Mouse (Mus musculus) liver, embryonic 16.5 days (tissue): ENCODE results near the gene Zbed4. TPM values are rescaled to one million over a fixed set of nuclear protein-coding genes. Genes with fewer than 3 reads are reported as not detected.

Source experiments
- ATAC-seq: fragments of 200-750 bp; cut with Nextera tagmentation; 2 replicates; pipeline ENCODE4 v1.8.0; 2017; ENCODE audit warnings: low read depth, mild to moderate bottlenecking, moderate number of reproducible peaks, moderate library complexity
- H3K27ac ChIP-seq: fragments of 300-500 bp; sonication (generic); 2 replicates; pipeline ENCODE4 v1.5.1; 2014; ENCODE audit warnings: mild to moderate bottlenecking, low read length
- H3K27me3 ChIP-seq: fragments of 300-500 bp; sonication (generic); 2 replicates; pipeline ENCODE4 v1.6.1; 2014; ENCODE audit warnings: low read depth, low read length, mixed read lengths; ENCODE audit not compliant: control insufficient read depth, insufficient read depth
- H3K36me3 ChIP-seq: fragments of 300-500 bp; sonication (generic); 2 replicates; pipeline ENCODE4 v1.6.1; 2014; ENCODE audit warnings: mild to moderate bottlenecking; ENCODE audit not compliant: control insufficient read depth, insufficient read depth
- H3K4me1 ChIP-seq: fragments of 300-500 bp; sonication (generic); 2 replicates; pipeline ENCODE4 v1.6.1; 2014; ENCODE audit warnings: low read depth, low read length, mixed read lengths; ENCODE audit not compliant: control insufficient read depth
- H3K4me2 ChIP-seq: fragments of 300-500 bp; sonication (generic); 2 replicates; pipeline ENCODE4 v1.6.1; 2014; ENCODE audit warnings: low read depth, low read length, mixed read lengths
- H3K4me3 ChIP-seq: fragments of 300-500 bp; sonication (generic); 2 replicates; pipeline ENCODE4 v1.5.1; 2014; ENCODE audit warnings: low read depth, mild to moderate bottlenecking, low read length
- H3K9ac ChIP-seq: fragments of 300-500 bp; sonication (generic); 2 replicates; pipeline ENCODE4 v1.6.1; 2014; ENCODE audit warnings: low read depth, low read length
- H3K9me3 ChIP-seq: fragments of 300-500 bp; sonication (generic); replicated peaks from 2 replicates; pipeline ENCODE4 v1.6.1; 2016; ENCODE audit warnings: low read length; ENCODE audit not compliant: control insufficient read depth
- WGBS: fragments of 180-500 bp; shearing (Covaris S2); extraction: QIAGEN DNeasy Blood & Tissue Kit; methylation state at CpG from one replicate; pipeline ENCODE4 v1.1.7; 2014; ENCODE audit not compliant: insufficient replicate concordance; 5-methylcytosine and 5-hydroxymethylcytosine counted together
- polyA plus RNA-seq: library from polyadenylated mRNA; unstranded; fragments of >200 nt; fragmentation: Nextera tagmentation; extraction: Ambion mirVana; gene quantifications from 2 replicates; pipeline ENCODE4 v1.2.1, GENCODE M21; 2015

The Zbed4 gene
- polyA plus RNA-seq, 1 experiment from 2014 or later, result 10.0 TPM

GRCm38 (mm10) chr15:88822513-88822912 lies 71.1 kb downstream of the Zbed4 start:
- H3K36me3 ChIP-seq, result peaks cover 9% of the 10 kb centered on the region
- H3K27me3 ChIP-seq, result no peaks in the 10 kb centered on the region
- H3K9ac ChIP-seq, result no peak overlapping the region
- H3K4me1 ChIP-seq, result peaks cover 16% of the 10 kb centered on the region
- 86% methylated on average over 7 of the region's 7 CpGs for WGBS
- H3K4me3 ChIP-seq, result no peak overlapping the region
- no peak overlapping the region for H3K27ac ChIP-seq
- no peaks in the 10 kb centered on the region for H3K9me3 ChIP-seq
- ATAC-seq, result no peak
- H3K4me2 ChIP-seq, result no peak overlapping the region

DNA sequence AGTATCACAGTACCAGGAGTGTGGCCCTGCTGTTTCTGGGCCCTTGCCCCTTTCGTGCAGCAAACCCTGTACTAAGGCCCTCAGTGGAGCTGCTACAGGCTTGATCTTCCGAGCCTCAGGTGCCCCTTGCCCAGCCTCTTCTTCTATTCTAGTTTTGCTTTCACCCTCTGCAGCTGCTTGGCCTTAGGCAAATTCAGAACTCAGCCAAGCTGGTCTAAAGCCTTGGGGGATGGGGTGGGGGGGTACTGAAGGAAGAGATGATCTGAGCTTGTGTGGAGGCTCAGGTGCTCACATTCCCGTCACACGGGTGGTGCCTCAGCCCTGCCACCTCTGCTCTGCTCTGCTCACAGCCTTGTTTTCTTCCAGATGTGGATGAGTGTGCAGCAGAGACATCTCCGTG lies 71.9 kb downstream of the Zbed4 start:
- Histone ChIP-seq H3K9ac (no peak overlapping the region), H3K9me3 (no peaks in the 10 kb centered on the region), H3K4me3 (no peak overlapping the region), H3K27ac (no peak overlapping the region), H3K4me2 (no peak overlapping the region), H3K36me3 (peaks cover 9% of the 10 kb centered on the region), H3K27me3 (no peaks in the 10 kb centered on the region), H3K4me1 (peaks cover 16% of the 10 kb centered on the region)
- no peak for ATAC-seq
- 64% methylated on average over 5 of the region's 5 CpGs for WGBS

GRCm38 (mm10) chr15:88827466-88827865 lies 76.0 kb downstream of the Zbed4 start:
- H3K9ac ChIP-seq, result no peak overlapping the region
- no peak overlapping the region for H3K27ac ChIP-seq
- no peak overlapping the region for H3K4me2 ChIP-seq
- no peak for ATAC-seq
- H3K4me3 ChIP-seq, result no peak overlapping the region
- no peaks in the 10 kb centered on the region for H3K27me3 ChIP-seq
- peaks cover 9% of the 10 kb centered on the region for H3K36me3 ChIP-seq
- 77% methylated on average over 6 of the region's 6 CpGs for WGBS
- no peaks in the 10 kb centered on the region for H3K9me3 ChIP-seq
- peaks cover 3% of the 10 kb centered on the region for H3K4me1 ChIP-seq

GRCm38 (mm10) chr15:88827991-88828799 lies 76.7 kb downstream of the Zbed4 start:
- ATAC-seq, result peak; percentile 30; the same call in 1 of the 2 replicates
- Histone ChIP-seq H3K27me3 (no peaks in the 10 kb centered on the region), H3K27ac (no peak overlapping the region), H3K36me3 (peaks cover 9% of the 10 kb centered on the region), H3K9ac (no peak overlapping the region), H3K9me3 (no peaks in the 10 kb centered on the region), H3K4me2 (no peak overlapping the region), H3K4me3 (no peak overlapping the region), H3K4me1 (peaks cover 3% of the 10 kb centered on the region)
- 27% methylated on average over 9 of the region's 9 CpGs for WGBS

DNA sequence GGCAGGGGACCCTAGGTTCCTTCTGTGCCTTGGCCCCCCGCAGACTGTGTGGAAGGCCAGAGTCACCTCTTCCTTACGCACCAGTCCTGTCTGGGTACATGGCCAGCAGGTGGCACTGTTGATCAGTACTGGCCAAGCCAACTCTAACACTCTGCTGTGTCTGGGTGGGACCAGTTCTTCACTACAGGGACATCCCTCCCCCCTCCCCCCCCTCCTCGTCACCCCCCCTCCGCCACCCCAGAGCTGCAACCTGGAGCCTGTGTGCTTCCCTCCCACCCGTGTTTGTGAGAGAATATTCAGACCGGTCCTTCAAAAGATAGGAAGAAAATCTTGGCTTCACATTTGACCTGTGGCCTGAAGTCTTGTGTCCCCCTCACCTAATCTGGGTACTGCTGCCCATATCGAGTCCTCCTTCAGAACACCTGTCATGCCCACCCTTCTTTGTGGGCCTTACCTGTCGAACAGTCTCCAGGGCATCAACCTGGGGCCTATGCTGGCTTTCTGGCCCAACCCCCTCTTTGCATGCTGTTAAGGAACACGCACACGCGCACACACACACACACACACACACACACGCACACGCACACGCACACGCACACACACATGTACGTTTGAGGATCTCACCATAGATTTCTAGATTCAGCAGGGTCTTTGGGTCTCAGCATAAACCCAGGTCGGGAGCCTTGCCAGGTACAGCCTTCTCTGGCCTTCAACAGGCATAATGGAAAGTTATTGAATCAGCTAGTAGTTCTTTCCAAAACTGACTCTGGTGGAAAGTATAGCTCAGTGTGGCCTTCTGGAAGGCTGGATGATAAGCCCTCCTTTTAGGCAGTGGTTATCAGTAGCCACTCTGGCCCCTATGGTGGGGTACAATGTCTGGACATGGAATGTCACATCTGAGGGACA lies 77.6 kb downstream of the Zbed4 start:
- peaks cover 3% of the 10 kb centered on the region for H3K36me3 ChIP-seq
- WGBS, result 48% methylated on average over 17 of the region's 17 CpGs
- H3K4me2 ChIP-seq, result no peak overlapping the region
- no peak overlapping the region for H3K27ac ChIP-seq
- no peaks in the 10 kb centered on the region for H3K9me3 ChIP-seq
- no peaks in the 10 kb centered on the region for H3K27me3 ChIP-seq
- H3K4me1 ChIP-seq, result peaks cover 3% of the 10 kb centered on the region
- H3K9ac ChIP-seq, result no peak overlapping the region
- H3K4me3 ChIP-seq, result no peak overlapping the region
- peak; percentile 72 for ATAC-seq

- Histone ChIP-seq H3K27me3 (no peaks in the 10 kb centered on the region), H3K4me1 (peaks cover 3% of the 10 kb centered on the region), H3K9me3 (no peaks in the 10 kb centered on the region), H3K27ac (no peak overlapping the region), H3K36me3 (no peaks in the 10 kb centered on the region), H3K4me3 (no peak overlapping the region), H3K9ac (no peak overlapping the region), H3K4me2 (no peak overlapping the region)
- WGBS, result 58% methylated on average over 6 of the region's 6 CpGs
- ATAC-seq, result no peak
Observed at GRCm38 (mm10) chr15:88829791-88830440, 78.5 kb downstream of the Zbed4 start.

GRCm38 (mm10) chr15:88830696-88831095 lies 79.2 kb downstream of the Zbed4 start:
- H3K9me3 ChIP-seq, result no peaks in the 10 kb centered on the region
- no peak overlapping the region for H3K4me3 ChIP-seq
- H3K27me3 ChIP-seq, result no peaks in the 10 kb centered on the region
- peaks cover 3% of the 10 kb centered on the region for H3K4me1 ChIP-seq
- WGBS, result 61% methylated on average over 5 of the region's 5 CpGs
- H3K9ac ChIP-seq, result no peak overlapping the region
- H3K27ac ChIP-seq, result no peak overlapping the region
- H3K36me3 ChIP-seq, result no peaks in the 10 kb centered on the region
- no peak overlapping the region for H3K4me2 ChIP-seq
- ATAC-seq, result no peak

- peak; percentile 46 for ATAC-seq
- Histone ChIP-seq H3K4me3 (no peak overlapping the region), H3K27me3 (no peaks in the 10 kb centered on the region), H3K9me3 (no peaks in the 10 kb centered on the region), H3K4me2 (no peak overlapping the region), H3K36me3 (no peaks in the 10 kb centered on the region), H3K27ac (peak overlapping the region; percentile 25; the same call in 1 of the 2 replicates), H3K9ac (no peak overlapping the region), H3K4me1 (peaks cover 3% of the 10 kb centered on the region)
- 51% methylated on average over 5 of the region's 5 CpGs for WGBS
Observed at GRCm38 (mm10) chr15:88831482-88831881, 80.0 kb downstream of the Zbed4 start.
